Mouse (Mus musculus) yolk sac, embryonic 10.5 days (tissue): ENCODE measurements around the gene Zdhhc19.
A peak's percentile ranks its signal among the peaks of the same experiment; 100 is the strongest.

Experiments
- DNase-seq: peaks from one replicate; pipeline ENCODE4 v3.0.0-alpha.2; 2017; ENCODE audit warnings: low spot score

The Zdhhc19 gene

GRCm38 (mm10) chr16:32516006-32516962 is 20.2 kb downstream of the Zdhhc19 start:
- DNase-seq, result peak; percentile 36

- DNase-seq, result peak; percentile 48
Measured at GRCm38 (mm10) chr16:32517785-32518481, 21.9 kb downstream of the Zdhhc19 start.

- no peak for DNase-seq
Measured at GRCm38 (mm10) chr16:32519656-32520371, 23.7 kb downstream of the Zdhhc19 start.

GRCm38 (mm10) chr16:32520372-32520748 is 24.3 kb downstream of the Zdhhc19 start:
- DNase-seq, result no peak

GRCm38 (mm10) chr16:32522578-32523194 is 26.6 kb downstream of the Zdhhc19 start:
- no peak for DNase-seq

GRCm38 (mm10) chr16:32523462-32524243 is 27.6 kb downstream of the Zdhhc19 start:
- DNase-seq, result no peak

- no peak for DNase-seq
Measured at GRCm38 (mm10) chr16:32524244-32524615, 28.2 kb downstream of the Zdhhc19 start.

GRCm38 (mm10) chr16:32526906-32527305 is 30.8 kb downstream of the Zdhhc19 start:
- DNase-seq, result no peak

GRCm38 (mm10) chr16:32532878-32533826 is 37.1 kb downstream of the Zdhhc19 start:
- no peak for DNase-seq

GRCm38 (mm10) chr16:32535157-32535751 is 39.2 kb downstream of the Zdhhc19 start:
- DNase-seq, result no peak

- no peak for DNase-seq
Measured at GRCm38 (mm10) chr16:32537867-32538660, 42.0 kb downstream of the Zdhhc19 start.

GRCm38 (mm10) chr16:32538761-32539255 is 42.7 kb downstream of the Zdhhc19 start:
- peak; percentile 61 for DNase-seq

GRCm38 (mm10) chr16:32541338-32542179 is 45.5 kb downstream of the Zdhhc19 start:
- DNase-seq, result peak; percentile 66

GRCm38 (mm10) chr16:32543422-32543821 is 47.4 kb downstream of the Zdhhc19 start:
- DNase-seq, result no peak

GRCm38 (mm10) chr16:32547156-32548068 is 51.3 kb downstream of the Zdhhc19 start:
- no peak for DNase-seq

GRCm38 (mm10) chr16:32550084-32550483 is 54.0 kb downstream of the Zdhhc19 start:
- DNase-seq, result no peak

GRCm38 (mm10) chr16:32550487-32550886 is 54.4 kb downstream of the Zdhhc19 start:
- no peak for DNase-seq
